Mouse (Mus musculus): ENCODE measurements around the gene Cbx8. TPM values are rescaled to one million over a fixed set of nuclear protein-coding genes. Genes with fewer than 3 reads are reported as not detected.

Cbx8 gene
- total RNA-seq, 2 experiments from 2014 or later, result 1.3 to 3.3 TPM

- ATAC-seq (replicated peaks; ENCODE audit: low FRiP score, poor library complexity, severe bottlenecking), result no peak
Measured at GRCm38 (mm10) chr11:119001493-119002128, 39.2 kb downstream of the Cbx8 start.

GRCm38 (mm10) chr11:119000877-119001276 is 39.9 kb downstream of the Cbx8 start:
- no peak for ATAC-seq (replicated peaks; ENCODE audit: low FRiP score, poor library complexity, severe bottlenecking)

- ATAC-seq (replicated peaks; ENCODE audit: low FRiP score, poor library complexity, severe bottlenecking), result no peak
Measured at GRCm38 (mm10) chr11:118999361-118999804, 41.4 kb downstream of the Cbx8 start.

GRCm38 (mm10) chr11:118998540-118999265 is 42.1 kb downstream of the Cbx8 start:
- ATAC-seq (replicated peaks; ENCODE audit: low FRiP score, poor library complexity, severe bottlenecking), result no peak

- no peak for ATAC-seq (replicated peaks; ENCODE audit: low FRiP score, poor library complexity, severe bottlenecking)
Measured at GRCm38 (mm10) chr11:118997182-118997581, 43.6 kb downstream of the Cbx8 start.

- no peak for ATAC-seq (replicated peaks; ENCODE audit: low FRiP score, poor library complexity, severe bottlenecking)
Measured at GRCm38 (mm10) chr11:118995448-118995847, 45.3 kb downstream of the Cbx8 start.

- ATAC-seq (replicated peaks; ENCODE audit: low FRiP score, poor library complexity, severe bottlenecking), result no peak
Measured at GRCm38 (mm10) chr11:118992781-118993180, 48.0 kb downstream of the Cbx8 start.

GRCm38 (mm10) chr11:118987999-118988398 is 52.8 kb downstream of the Cbx8 start, which contains the start of gene Enpp7:
Gene Enpp7 (plus strand): TSS chr11:118988188.
- ATAC-seq (replicated peaks; ENCODE audit: low FRiP score, poor library complexity, severe bottlenecking), result no peak

Other genes with a start within 250 kb of the Cbx8 start
- not detected in 2 replicates for gene Rbfox3, start 129.4 kb downstream of the Cbx8 start, total RNA-seq (2015; ENCODE audit: low replicate concordance)
- not detected in 2 replicates for gene Rbfox3, start 129.4 kb downstream of the Cbx8 start, total RNA-seq (2017; ENCODE audit: low replicate concordance)
- gene Enpp7, start 52.8 kb downstream of the Cbx8 start, total RNA-seq (2015; ENCODE audit: low replicate concordance), result not detected in 2 replicates
- not detected in 2 replicates for gene Enpp7, start 52.8 kb downstream of the Cbx8 start, total RNA-seq (2017; ENCODE audit: low replicate concordance)
- not detected in 2 replicates for gene Cbx2, start 18.0 kb downstream of the Cbx8 start, total RNA-seq (2015; ENCODE audit: low replicate concordance)
- gene Cbx2, start 18.0 kb downstream of the Cbx8 start, total RNA-seq (2017; ENCODE audit: low replicate concordance), result 0.51 TPM in 1 of 2 replicates, not detected in the other
- 5.4 and 13.4 TPM in 2 replicates for gene Cbx4, start 45.3 kb upstream of the Cbx8 start, total RNA-seq (2015; ENCODE audit: low replicate concordance)
- gene Cbx4, start 45.3 kb upstream of the Cbx8 start, total RNA-seq (2017; ENCODE audit: low replicate concordance), result 2.7 and 4.4 TPM in 2 replicates
- gene Tbc1d16, start 187.5 kb upstream of the Cbx8 start, total RNA-seq (2015; ENCODE audit: low replicate concordance), result 0.84 and 1.1 TPM in 2 replicates
- gene Tbc1d16, start 187.5 kb upstream of the Cbx8 start, total RNA-seq (2017; ENCODE audit: low replicate concordance), result 0.26 TPM in 1 of 2 replicates, not detected in the other
- gene Ccdc40, start 187.6 kb upstream of the Cbx8 start, total RNA-seq (2015; ENCODE audit: low replicate concordance), result not detected in 2 replicates
- gene Ccdc40, start 187.6 kb upstream of the Cbx8 start, total RNA-seq (2017; ENCODE audit: low replicate concordance), result 0.13 and 1.9 TPM in 2 replicates
- 4.2 and 8.6 TPM in 2 replicates for gene Gaa, start 226.9 kb upstream of the Cbx8 start, total RNA-seq (2015; ENCODE audit: low replicate concordance)
- gene Gaa, start 226.9 kb upstream of the Cbx8 start, total RNA-seq (2017; ENCODE audit: low replicate concordance), result 5.6 and 17.9 TPM in 2 replicates

Data from erythroid progenitor cell, adult 5-6 weeks (primary cell).